Mouse (Mus musculus) heart, embryonic 14.5 days (tissue): ENCODE data around the gene Snx29. TPM values are rescaled to one million over a fixed set of nuclear protein-coding genes. Genes with fewer than 3 reads are reported as not detected.

ENCODE experiments used
- ATAC-seq: fragments of 200-750 bp; cut with Nextera tagmentation; 2 replicates; pipeline ENCODE4 v1.8.0; 2017; ENCODE audit warnings: low read depth, moderate TSS enrichment; ENCODE audit not compliant: insufficient number of reproducible peaks, insufficient read depth, low FRiP score
- H3K27ac ChIP-seq, 2 experiments: fragments of 200-500 bp in 1 of 2; fragments of 300-500 bp in 1 of 2; sonication (generic) in 1 of 2; replicated peaks in 1 of 2; 2 replicates each; pipeline ENCODE4 v1.5.1; 2012 to 2014; ENCODE audit warnings: low read depth in 2 of 2, low read length in 2 of 2, control low read depth in 1 of 2, mild to moderate bottlenecking in 1 of 2, mixed read lengths in 1 of 2; ENCODE audit not compliant: control insufficient read depth in 1 of 2, insufficient read depth in 1 of 2
- H3K27me3 ChIP-seq: fragments of 300-500 bp; sonication (generic); 2 replicates; pipeline ENCODE4 v1.6.1; 2014; ENCODE audit warnings: mild to moderate bottlenecking, low read length, control low read depth; ENCODE audit not compliant: control insufficient read depth, insufficient read depth
- H3K36me3 ChIP-seq: fragments of 300-500 bp; sonication (generic); 2 replicates; pipeline ENCODE4 v1.6.1; 2014; ENCODE audit warnings: mild to moderate bottlenecking, control low read depth, low read length, mixed read lengths; ENCODE audit not compliant: control insufficient read depth, insufficient read depth
- H3K4me1 ChIP-seq, 2 experiments: fragments of 200-500 bp in 1 of 2; fragments of 300-500 bp in 1 of 2; sonication (generic) in 1 of 2; 2 replicates each; pipeline ENCODE4 v1.6.1; 2012 to 2014; ENCODE audit warnings: low read length in 2 of 2, control low read depth in 1 of 2, mixed read lengths in 1 of 2; ENCODE audit not compliant: control insufficient read depth in 2 of 2, insufficient read depth in 2 of 2
- H3K4me2 ChIP-seq: fragments of 300-500 bp; sonication (generic); 2 replicates; pipeline ENCODE4 v1.6.1; 2014; ENCODE audit warnings: mild to moderate bottlenecking, low read length
- H3K4me3 ChIP-seq, 2 experiments: fragments of 200-500 bp in 1 of 2; fragments of 300-500 bp in 1 of 2; sonication (generic) in 1 of 2; 2 replicates each; pipeline ENCODE4 v1.5.1; 2012 to 2014; ENCODE audit warnings: low read length in 2 of 2, mild to moderate bottlenecking in 2 of 2, control low read depth in 1 of 2, low read depth in 1 of 2, moderate library complexity in 1 of 2; ENCODE audit not compliant: control insufficient read depth in 1 of 2, insufficient read depth in 1 of 2
- H3K9ac ChIP-seq: fragments of 300-500 bp; sonication (generic); 2 replicates; pipeline ENCODE4 v1.6.1; 2014; ENCODE audit warnings: mild to moderate bottlenecking, low read length
- H3K9me3 ChIP-seq: fragments of 300-500 bp; sonication (generic); 2 replicates; pipeline ENCODE4 v1.6.1; 2016; ENCODE audit warnings: low read length, control low read depth; ENCODE audit not compliant: control insufficient read depth
- WGBS: fragments of 180-500 bp; shearing (Covaris S2); extraction: QIAGEN DNeasy Blood & Tissue Kit; methylation state at CpG from one replicate; pipeline ENCODE4 v1.1.7; 2014; 5-methylcytosine and 5-hydroxymethylcytosine counted together
- polyA plus RNA-seq: library from polyadenylated mRNA; unstranded; fragments of >200 nt; fragmentation: Nextera tagmentation; extraction: Ambion mirVana; gene quantifications from 2 replicates; pipeline ENCODE4 v1.2.1, GENCODE M21; 2014

Snx29 gene
- polyA plus RNA-seq, 1 experiment from 2014 or later = 7.7 TPM

DNA sequence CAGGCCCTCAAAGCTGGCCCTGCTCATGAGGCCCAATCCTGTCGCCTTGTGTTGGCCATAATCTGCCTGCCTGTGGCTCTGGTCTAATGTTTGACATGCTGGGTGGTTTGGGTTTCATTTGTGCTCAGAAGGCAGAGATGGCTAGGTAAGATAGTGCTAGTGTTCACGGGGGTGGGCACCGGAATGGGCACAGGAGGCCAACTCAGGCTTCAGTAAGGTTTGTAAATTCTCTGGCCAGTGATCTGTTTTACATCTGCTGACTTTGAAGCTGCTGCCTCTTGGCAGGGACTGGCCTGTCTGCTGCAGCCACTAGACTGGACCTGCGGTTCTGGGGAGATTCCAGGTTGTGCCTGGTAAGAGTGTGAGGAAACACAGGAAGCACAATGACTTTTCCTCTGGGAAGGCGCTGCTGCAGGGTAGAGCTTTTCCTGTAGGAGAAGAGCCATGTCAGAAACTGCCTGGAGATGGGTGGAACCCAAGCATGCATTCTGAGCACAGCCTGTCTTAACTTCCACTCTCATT lies 408.4 kb downstream of the Snx29 start:
- no peak for ATAC-seq
- 68% methylated on average over 5 of the region's 5 CpGs for WGBS

DNA sequence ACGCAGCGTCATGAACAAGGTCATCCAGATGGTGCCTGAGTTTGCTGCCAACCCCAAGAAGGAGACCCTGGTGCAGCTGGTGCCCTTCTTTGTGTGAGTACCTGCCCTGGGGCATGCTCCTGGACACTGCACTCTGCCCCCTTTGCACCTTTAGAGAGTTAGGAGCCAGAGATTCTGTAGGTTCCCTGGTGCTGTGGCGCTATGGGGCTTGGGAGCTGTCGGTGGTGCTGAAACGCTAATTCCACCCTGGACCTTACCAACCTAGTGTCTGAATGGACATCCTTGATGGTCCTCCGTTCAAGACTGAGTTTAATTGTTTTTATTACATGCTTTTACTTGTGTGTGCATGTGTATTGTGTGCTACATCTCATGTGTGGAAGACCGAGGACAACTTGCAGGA lies 415.6 kb downstream of the Snx29 start:
- 46% methylated on average over 7 of the region's 7 CpGs for WGBS
- H3K27ac ChIP-seq = no peak overlapping the region
- ATAC-seq = no peak

More for the DNA sequence above, 408.4 kb downstream of the Snx29 start:
- Histone ChIP-seq H3K9ac (no peak overlapping the region), H3K27me3 (no peaks in the 10 kb centered on the region), H3K9me3 (no peaks in the 10 kb centered on the region), H3K4me3 (no peak overlapping the region), H3K4me1 (no peaks in the 10 kb centered on the region), H3K27ac (no peak overlapping the region), H3K4me2 (no peak overlapping the region), H3K36me3 (no peaks in the 10 kb centered on the region)

DNA sequence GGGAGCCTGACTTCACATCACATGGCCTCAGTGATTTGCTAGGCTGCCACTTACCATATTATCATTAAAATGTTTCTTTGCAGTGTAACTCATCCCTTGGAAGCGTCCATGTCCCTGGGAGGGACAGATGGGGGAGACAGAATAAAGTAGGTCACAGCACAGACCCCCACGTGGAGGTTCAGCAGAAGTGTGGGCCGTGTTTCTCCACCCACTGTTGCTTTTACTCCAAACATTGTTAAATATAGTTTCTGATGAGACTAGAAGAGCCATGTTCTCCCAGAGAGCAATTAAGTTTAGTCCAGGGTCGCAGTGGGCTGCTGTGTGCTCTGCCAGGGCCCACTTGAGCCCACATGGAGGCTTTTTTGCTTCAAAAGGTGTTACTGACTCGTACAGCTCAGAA lies 419.2 kb downstream of the Snx29 start:
- no peaks in the 10 kb centered on the region for H3K4me1 ChIP-seq
- no peaks in the 10 kb centered on the region for H3K36me3 ChIP-seq
- H3K9me3 ChIP-seq = no peaks in the 10 kb centered on the region
- no peak overlapping the region for H3K4me2 ChIP-seq
- 66% methylated on average over 5 of the region's 5 CpGs for WGBS
- H3K27me3 ChIP-seq = no peaks in the 10 kb centered on the region
- H3K27ac ChIP-seq = no peak overlapping the region
- ATAC-seq = no peak
- H3K4me3 ChIP-seq = no peak overlapping the region
- H3K9ac ChIP-seq = no peak overlapping the region

More for the DNA sequence above, 415.6 kb downstream of the Snx29 start:
- H3K4me3 ChIP-seq = no peak overlapping the region
- H3K9ac ChIP-seq = no peak overlapping the region
- H3K36me3 ChIP-seq = no peaks in the 10 kb centered on the region
- H3K27me3 ChIP-seq = no peaks in the 10 kb centered on the region
- no peaks in the 10 kb centered on the region for H3K9me3 ChIP-seq
- no peak overlapping the region for H3K4me2 ChIP-seq
- H3K4me1 ChIP-seq = no peaks in the 10 kb centered on the region

DNA sequence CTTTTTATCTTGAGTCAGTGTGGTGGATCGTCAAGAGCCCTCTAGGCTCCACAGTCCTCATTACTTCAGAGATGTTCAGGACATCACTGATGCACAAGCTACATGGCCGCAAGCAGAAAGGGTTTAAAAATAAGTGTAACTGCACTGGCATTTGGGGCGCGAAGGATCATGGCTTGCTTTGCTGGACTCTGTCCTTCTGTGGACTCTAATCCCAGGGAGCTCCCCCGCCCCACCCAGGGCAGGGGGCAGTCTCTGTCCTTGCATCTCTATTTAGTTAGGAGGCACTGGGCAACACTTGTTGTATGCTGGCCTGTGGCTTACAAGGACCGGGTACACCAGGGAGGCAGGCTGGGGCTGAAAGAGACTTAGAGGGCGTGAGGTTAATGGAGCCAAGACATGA lies 419.6 kb downstream of the Snx29 start:
- no peaks in the 10 kb centered on the region for H3K27me3 ChIP-seq
- H3K36me3 ChIP-seq = no peaks in the 10 kb centered on the region
- H3K9ac ChIP-seq = no peak overlapping the region
- no peak for ATAC-seq
- H3K9me3 ChIP-seq = no peaks in the 10 kb centered on the region
- H3K4me2 ChIP-seq = no peak overlapping the region
- no peak overlapping the region for H3K27ac ChIP-seq
- H3K4me3 ChIP-seq = no peak overlapping the region
- no peaks in the 10 kb centered on the region for H3K4me1 ChIP-seq
- 81% methylated on average over 7 of the region's 7 CpGs for WGBS

DNA sequence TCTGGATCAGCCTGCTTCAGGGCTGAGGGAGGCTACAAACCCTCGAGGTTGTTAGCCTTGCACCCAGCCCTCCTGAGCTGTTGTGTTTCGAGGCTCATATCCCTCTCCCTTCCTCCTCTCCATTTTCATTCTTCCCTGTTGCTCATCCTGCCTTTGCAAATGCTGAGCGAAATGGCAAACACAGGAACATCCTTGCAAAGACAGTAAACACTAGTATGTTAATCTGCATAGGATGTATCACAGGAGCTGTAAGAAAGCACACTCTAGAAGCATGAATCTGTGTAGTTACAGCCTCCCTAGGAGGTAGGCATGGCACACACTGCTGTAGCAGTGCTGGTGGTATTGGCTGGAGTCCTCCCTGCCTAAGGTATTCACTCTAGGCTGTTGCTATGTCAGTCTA lies 420.3 kb downstream of the Snx29 start:
- no peak overlapping the region for H3K4me3 ChIP-seq
- H3K9ac ChIP-seq = no peak overlapping the region
- no peaks in the 10 kb centered on the region for H3K27me3 ChIP-seq
- no peaks in the 10 kb centered on the region for H3K9me3 ChIP-seq
- H3K27ac ChIP-seq = no peak overlapping the region
- H3K4me2 ChIP-seq = no peak overlapping the region
- 65% methylated on average over 3 of the region's 3 CpGs for WGBS
- H3K4me1 ChIP-seq = no peaks in the 10 kb centered on the region
- no peak for ATAC-seq
- no peaks in the 10 kb centered on the region for H3K36me3 ChIP-seq

DNA sequence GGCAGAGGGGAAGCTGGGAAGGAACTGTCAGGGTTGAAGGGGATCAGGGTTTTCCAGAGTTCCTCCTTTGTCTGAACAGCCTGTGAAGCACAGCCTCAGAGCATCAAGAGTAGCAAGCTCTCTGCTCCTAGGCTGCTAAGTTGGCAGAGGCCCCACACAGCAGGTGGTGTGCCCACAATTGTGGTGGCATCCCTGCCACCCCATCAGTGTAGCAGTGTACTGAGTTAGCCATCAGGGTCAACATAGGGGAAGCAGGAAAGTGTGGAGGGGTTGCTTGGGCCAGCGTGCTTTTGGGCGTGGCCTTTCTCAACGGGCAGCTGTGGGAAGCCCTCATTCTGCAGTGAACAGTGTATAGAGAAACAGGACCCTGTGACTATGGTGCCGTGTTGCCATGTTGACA lies 421.0 kb downstream of the Snx29 start:
- Histone ChIP-seq H3K27me3 (no peaks in the 10 kb centered on the region), H3K4me3 (no peak overlapping the region), H3K4me2 (no peak overlapping the region), H3K4me1 (no peaks in the 10 kb centered on the region), H3K27ac (no peak overlapping the region), H3K36me3 (no peaks in the 10 kb centered on the region), H3K9me3 (no peaks in the 10 kb centered on the region), H3K9ac (no peak overlapping the region)
- WGBS = 79% methylated on average over 4 of the region's 4 CpGs
- no peak for ATAC-seq

DNA sequence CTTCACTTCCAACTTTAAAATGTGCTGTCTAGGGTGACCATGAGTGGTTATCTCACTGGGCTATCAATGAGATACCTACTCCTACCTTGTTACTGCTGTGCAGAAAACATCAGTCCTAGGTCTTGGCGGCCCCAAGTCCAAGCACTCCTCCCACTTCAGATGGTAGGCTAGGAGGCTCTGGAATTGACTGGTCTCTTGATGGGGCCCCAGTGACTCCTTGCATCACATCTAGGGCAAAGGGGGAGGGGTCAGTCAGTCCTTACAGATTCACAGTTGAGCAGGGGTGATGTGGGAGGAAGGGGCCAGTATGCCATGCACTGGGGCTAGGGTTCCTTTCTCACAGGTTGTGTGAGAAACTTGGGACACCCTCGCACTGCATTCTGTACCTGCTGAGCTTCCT lies 423.3 kb downstream of the Snx29 start:
- Histone ChIP-seq H3K36me3 (no peaks in the 10 kb centered on the region), H3K4me3 (no peak overlapping the region)
- 83% methylated on average over 2 of the region's 2 CpGs for WGBS

DNA sequence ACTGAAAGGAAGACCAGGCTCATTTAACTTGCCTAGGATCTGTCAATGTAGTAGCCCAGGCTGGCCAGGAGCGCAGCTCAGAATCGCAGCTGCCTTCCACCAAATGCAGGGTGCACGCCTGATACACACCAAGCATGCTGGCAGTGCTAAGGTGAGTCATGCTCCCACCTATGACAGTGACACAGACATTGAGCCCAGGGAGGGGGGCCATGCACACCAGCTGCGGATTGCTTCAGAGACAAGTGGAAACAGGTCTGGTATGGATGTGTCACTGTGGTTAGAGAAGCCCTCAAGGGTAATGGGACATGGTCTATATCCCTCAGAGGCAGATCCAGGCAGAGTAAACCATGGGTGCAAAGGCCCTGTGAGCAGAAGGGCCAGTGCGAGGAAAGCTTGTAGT lies 425.2 kb downstream of the Snx29 start:
- H3K4me3 ChIP-seq = no peak overlapping the region
- no peaks in the 10 kb centered on the region for H3K27me3 ChIP-seq
- H3K4me2 ChIP-seq = no peak overlapping the region
- no peak overlapping the region for H3K27ac ChIP-seq
- H3K9me3 ChIP-seq = no peaks in the 10 kb centered on the region
- H3K36me3 ChIP-seq = no peaks in the 10 kb centered on the region
- 89% methylated on average over 5 of the region's 5 CpGs for WGBS
- no peak for ATAC-seq
- no peak overlapping the region for H3K9ac ChIP-seq
- H3K4me1 ChIP-seq = no peaks in the 10 kb centered on the region

More for the DNA sequence above, 423.3 kb downstream of the Snx29 start:
- Histone ChIP-seq H3K27ac (no peak overlapping the region), H3K9ac (no peak overlapping the region), H3K4me2 (no peak overlapping the region), H3K9me3 (no peaks in the 10 kb centered on the region), H3K27me3 (no peaks in the 10 kb centered on the region), H3K4me1 (no peaks in the 10 kb centered on the region)
- ATAC-seq = no peak
